Mouse (Mus musculus) retina, postnatal 1 day (tissue): ENCODE results near the gene Pou2f3.
A peak's percentile ranks its signal among the peaks of the same experiment; 100 is the strongest.
"Not testable (repeated sequence)": the region's sequence is repeated elsewhere in the genome, so short reads cannot be mapped to it uniquely, and the experiment has no call there.

Experiments used
- DNase-seq: peaks from one replicate; pipeline ENCODE4 v3.0.0-alpha.2; 2012

The Pou2f3 gene

GRCm38 (mm10) chr9:43150957-43151356 lies 59.2 kb downstream of the Pou2f3 start:
- no peak for DNase-seq

GRCm38 (mm10) chr9:43150075-43150474 lies 60.1 kb downstream of the Pou2f3 start:
- DNase-seq: no peak

GRCm38 (mm10) chr9:43149498-43149897 lies 60.7 kb downstream of the Pou2f3 start:
- DNase-seq: no peak

- DNase-seq: no peak
These were observed 65.0 kb downstream of the Pou2f3 start for GRCm38 (mm10) chr9:43145196-43145595.

GRCm38 (mm10) chr9:43144206-43144810 lies 65.9 kb downstream of the Pou2f3 start:
- DNase-seq: no peak

GRCm38 (mm10) chr9:43141839-43142238 lies 68.3 kb downstream of the Pou2f3 start:
- DNase-seq: peak; percentile 81

- no peak for DNase-seq
These were observed 76.6 kb downstream of the Pou2f3 start for GRCm38 (mm10) chr9:43133525-43133924.

GRCm38 (mm10) chr9:43132380-43132779 lies 77.8 kb downstream of the Pou2f3 start:
- no peak for DNase-seq

GRCm38 (mm10) chr9:43131940-43132339 lies 78.2 kb downstream of the Pou2f3 start:
- no peak for DNase-seq

- DNase-seq: no peak
These were observed 79.5 kb downstream of the Pou2f3 start for GRCm38 (mm10) chr9:43130684-43131083.

- DNase-seq: no peak
These were observed 82.9 kb downstream of the Pou2f3 start for GRCm38 (mm10) chr9:43127101-43127787.

- DNase-seq: no peak
These were observed 87.8 kb downstream of the Pou2f3 start for GRCm38 (mm10) chr9:43122379-43122778.

- DNase-seq: not testable (repeated sequence)
These were observed 88.2 kb downstream of the Pou2f3 start for GRCm38 (mm10) chr9:43121948-43122347.

GRCm38 (mm10) chr9:43116997-43117336 lies 93.2 kb downstream of the Pou2f3 start:
- DNase-seq: no peak

- peak; percentile 86 for DNase-seq
These were observed 93.8 kb downstream of the Pou2f3 start, which contains the start of gene Tmem136 for GRCm38 (mm10) chr9:43116134-43116996. Gene Tmem136 (minus strand): TSS chr9:43116570.

GRCm38 (mm10) chr9:43115431-43116133 lies 94.6 kb downstream of the Pou2f3 start:
- peak; percentile 17 for DNase-seq

GRCm38 (mm10) chr9:43114833-43115232 lies 95.3 kb downstream of the Pou2f3 start:
- DNase-seq: no peak

GRCm38 (mm10) chr9:43110286-43110980 lies 99.7 kb downstream of the Pou2f3 start:
- no peak for DNase-seq

GRCm38 (mm10) chr9:43109125-43109524 lies 101.0 kb downstream of the Pou2f3 start:
- DNase-seq: no peak

GRCm38 (mm10) chr9:43108721-43109120 lies 101.4 kb downstream of the Pou2f3 start:
- no peak for DNase-seq

- DNase-seq: no peak
These were observed 102.1 kb downstream of the Pou2f3 start for GRCm38 (mm10) chr9:43108081-43108480.

GRCm38 (mm10) chr9:43107555-43107954 lies 102.6 kb downstream of the Pou2f3 start:
- no peak for DNase-seq

GRCm38 (mm10) chr9:43107187-43107517 lies 103.0 kb downstream of the Pou2f3 start, which contains the start of gene Arhgef12:
Gene Arhgef12 (minus strand): TSS chr9:43107239.
- DNase-seq: peak; percentile 62
